Mouse (Mus musculus) embryonic facial prominence, embryonic 13.5 days (tissue): ENCODE data around the gene Eif4b. TPM values are rescaled to one million over a fixed set of nuclear protein-coding genes. Genes with fewer than 3 reads are reported as not detected.
A peak's percentile ranks its signal among the peaks of the same experiment; 100 is the strongest.

Experiments used
- ATAC-seq: fragments of 200-750 bp; cut with Nextera tagmentation; 2 replicates; pipeline ENCODE4 v1.8.0; 2017; ENCODE audit warnings: low read depth; ENCODE audit not compliant: insufficient number of reproducible peaks, insufficient read depth, low FRiP score, low TSS enrichment
- H3K27ac ChIP-seq: fragments of 300-500 bp; sonication (generic); 2 replicates; pipeline ENCODE4 v1.5.1; 2015; ENCODE audit warnings: moderate library complexity, mild to moderate bottlenecking, inconsistent platforms
- H3K27me3 ChIP-seq: fragments of 300-500 bp; sonication (generic); 2 replicates; pipeline ENCODE4 v1.6.1; 2015; ENCODE audit warnings: mild to moderate bottlenecking, inconsistent platforms
- H3K36me3 ChIP-seq: fragments of 300-500 bp; sonication (generic); 2 replicates; pipeline ENCODE4 v1.6.1; 2015; ENCODE audit warnings: mild to moderate bottlenecking, inconsistent platforms
- H3K4me1 ChIP-seq: fragments of 300-500 bp; sonication (generic); 2 replicates; pipeline ENCODE4 v1.6.1; 2015; ENCODE audit warnings: inconsistent platforms
- H3K4me2 ChIP-seq: fragments of 300-500 bp; sonication (generic); 2 replicates; pipeline ENCODE4 v1.6.1; 2015; ENCODE audit warnings: moderate library complexity, mild to moderate bottlenecking, inconsistent platforms
- H3K4me3 ChIP-seq: fragments of 300-500 bp; sonication (generic); 2 replicates; pipeline ENCODE4 v1.5.1; 2015; ENCODE audit warnings: mild to moderate bottlenecking, inconsistent platforms
- H3K9ac ChIP-seq: fragments of 300-500 bp; sonication (generic); 2 replicates; pipeline ENCODE4 v1.6.1; 2015; ENCODE audit warnings: mild to moderate bottlenecking, inconsistent platforms
- H3K9me3 ChIP-seq: fragments of 300-500 bp; sonication (generic); 2 replicates; pipeline ENCODE4 v1.6.1; 2016; ENCODE audit warnings: inconsistent platforms
- WGBS: fragments of 180-500 bp; shearing (Covaris S2); methylation state at CpG from one replicate; pipeline ENCODE4 v1.1.7; 2015; ENCODE audit warnings: mixed read lengths; 5-methylcytosine and 5-hydroxymethylcytosine counted together
- polyA plus RNA-seq: library from polyadenylated mRNA; unstranded; fragments of >200 nt; fragmentation: Nextera tagmentation; extraction: Ambion mirVana; gene quantifications from 2 replicates; pipeline ENCODE4 v1.2.1, GENCODE M21; 2015

Eif4b gene
- polyA plus RNA-seq, 1 experiment from 2014 or later = 120 TPM

DNA sequence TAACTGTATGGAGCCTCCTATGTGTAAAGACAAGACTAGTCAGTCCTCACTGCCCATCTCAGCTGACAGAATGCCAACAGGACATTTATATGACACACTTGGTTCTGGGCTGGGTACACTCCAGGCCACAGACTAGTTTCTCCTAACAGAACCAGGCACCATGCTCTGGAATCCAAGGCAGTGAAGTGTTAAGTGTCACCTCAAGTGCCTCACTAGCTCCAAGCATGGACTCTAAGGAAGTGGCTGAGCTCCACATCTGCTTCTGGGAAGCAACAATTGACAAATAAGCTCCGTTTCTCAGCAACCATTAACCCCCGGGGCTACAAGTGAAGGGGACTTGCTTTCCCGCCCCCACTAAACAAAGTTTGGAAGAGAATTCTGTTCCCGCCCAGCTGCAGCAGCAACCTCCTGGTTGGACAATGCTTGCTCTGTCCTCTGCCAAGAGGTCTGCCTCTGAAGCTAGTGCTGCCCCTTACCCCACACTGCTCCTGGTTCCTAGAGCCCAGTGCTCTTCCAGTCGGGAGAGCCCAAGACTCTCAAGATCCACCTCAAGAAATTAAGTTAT, 24.5 kb downstream of the Eif4b start:
- Histone ChIP-seq H3K27ac (peak overlapping the region; percentile 99), H3K4me2 (peak overlapping the region; percentile 81), H3K4me1 (peaks cover 53% of the 10 kb centered on the region), H3K27me3 (no peaks in the 10 kb centered on the region), H3K9ac (peak overlapping the region; percentile 81), H3K4me3 (peak overlapping the region; percentile 52), H3K9me3 (no peaks in the 10 kb centered on the region), H3K36me3 (peaks cover 46% of the 10 kb centered on the region)
- WGBS = 20% methylated on average over 5 of the region's 5 CpGs
- ATAC-seq = no peak

DNA sequence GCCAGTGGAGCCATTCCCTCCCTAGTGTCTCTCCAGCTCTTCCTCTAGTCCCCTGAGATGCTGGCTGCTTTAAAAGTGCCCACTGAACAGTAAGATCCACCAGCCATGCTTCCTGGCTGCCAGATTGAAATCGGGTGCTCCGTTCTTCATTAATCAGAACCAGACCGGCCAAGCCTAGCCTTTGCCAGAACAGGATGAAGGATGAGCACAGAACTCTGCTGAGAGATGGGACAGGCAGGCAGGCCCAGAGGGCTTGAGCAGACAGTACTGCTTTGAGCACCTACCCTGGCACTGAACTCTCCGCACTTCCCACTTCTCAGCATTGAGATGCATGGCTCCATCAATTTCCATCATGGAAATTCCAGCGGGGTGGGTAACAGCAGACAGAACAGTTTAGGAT, 25.7 kb downstream of the Eif4b start:
- 22% methylated on average over 5 of the region's 5 CpGs for WGBS
- Histone ChIP-seq H3K4me1 (peaks cover 65% of the 10 kb centered on the region), H3K4me3 (peak overlapping the region; percentile 52), H3K9ac (peak overlapping the region; percentile 81), H3K27ac (peak overlapping the region; percentile 99), H3K9me3 (no peaks in the 10 kb centered on the region), H3K36me3 (peaks cover 34% of the 10 kb centered on the region), H3K4me2 (peak overlapping the region; percentile 81), H3K27me3 (no peaks in the 10 kb centered on the region)
- no peak for ATAC-seq

DNA sequence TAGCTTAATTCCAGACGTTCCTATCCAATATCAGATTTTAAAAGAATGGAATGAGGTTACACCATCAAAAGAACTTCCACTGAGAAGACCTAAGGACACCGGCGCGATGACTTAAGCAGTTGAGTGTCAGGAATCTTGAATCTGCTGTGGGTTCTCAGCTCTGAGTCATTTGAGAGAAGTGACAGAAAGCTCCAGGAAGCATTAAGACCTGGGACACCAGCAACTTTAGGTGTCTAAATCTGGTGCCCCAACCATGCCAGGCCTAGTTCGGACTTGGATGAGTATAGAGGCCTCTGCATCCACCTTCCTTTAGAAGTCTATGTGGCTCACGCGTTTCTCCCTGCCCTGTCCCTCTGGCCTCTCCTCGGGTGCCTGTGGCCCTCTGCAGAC, 26.2 kb downstream of the Eif4b start:
- Histone ChIP-seq H3K36me3 (peaks cover 29% of the 10 kb centered on the region), H3K4me2 (peak overlapping the region; percentile 81), H3K27me3 (no peaks in the 10 kb centered on the region), H3K4me1 (peaks cover 70% of the 10 kb centered on the region), H3K27ac (peak overlapping the region; percentile 99), H3K9me3 (no peaks in the 10 kb centered on the region), H3K9ac (peak overlapping the region; percentile 81), H3K4me3 (peak overlapping the region; percentile 52)
- WGBS = 15% methylated on average over 8 of the region's 8 CpGs
- ATAC-seq = no peak

DNA sequence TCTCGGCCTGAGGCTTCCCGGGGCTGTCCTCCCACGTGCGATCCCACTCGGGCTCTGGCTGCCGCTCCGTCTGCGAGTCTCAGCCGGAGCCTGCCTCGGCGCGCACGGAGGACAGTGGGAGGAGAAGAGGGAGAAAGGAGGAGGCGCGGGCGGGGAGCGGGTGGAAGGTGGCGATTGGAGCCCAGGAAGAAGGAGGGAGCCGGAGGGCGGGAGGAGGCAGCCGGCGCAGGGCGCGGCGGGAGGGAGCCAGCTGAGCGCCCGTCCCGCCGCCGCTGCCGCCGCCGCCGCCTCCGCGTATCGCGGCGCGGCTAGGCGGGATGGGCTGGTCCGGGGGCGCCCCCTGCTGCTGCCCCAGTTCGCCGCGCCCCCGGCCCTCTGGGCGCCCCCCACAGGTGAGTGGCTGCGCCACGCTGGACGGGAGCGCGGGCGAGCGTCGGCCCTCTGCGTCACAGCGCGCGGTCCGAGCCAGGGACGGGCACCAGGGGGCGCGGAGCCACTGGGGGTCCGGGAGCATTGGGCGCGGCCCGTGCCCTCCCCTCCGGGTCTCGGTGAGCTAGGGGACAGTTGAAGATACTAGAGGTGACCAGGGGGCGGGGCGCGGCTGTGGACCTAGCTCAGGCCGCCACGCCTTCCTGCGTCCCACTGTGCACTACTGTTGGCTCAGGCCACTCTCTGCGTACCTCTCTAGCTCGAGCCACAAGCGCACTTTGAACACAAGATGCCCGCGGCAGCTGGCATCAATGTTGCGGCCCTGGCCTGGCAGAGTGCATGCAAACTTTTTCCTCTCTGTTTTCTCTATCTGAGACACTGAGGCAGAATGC, 26.8 kb downstream of the Eif4b start, which contains the start of gene Tns2:
Tns2 (plus strand) TSS at position 253 of the 821 bp plus-strand sequence.
- peak within 1 kb of the TSS; percentile 52 for H3K4me3 ChIP-seq

DNA sequence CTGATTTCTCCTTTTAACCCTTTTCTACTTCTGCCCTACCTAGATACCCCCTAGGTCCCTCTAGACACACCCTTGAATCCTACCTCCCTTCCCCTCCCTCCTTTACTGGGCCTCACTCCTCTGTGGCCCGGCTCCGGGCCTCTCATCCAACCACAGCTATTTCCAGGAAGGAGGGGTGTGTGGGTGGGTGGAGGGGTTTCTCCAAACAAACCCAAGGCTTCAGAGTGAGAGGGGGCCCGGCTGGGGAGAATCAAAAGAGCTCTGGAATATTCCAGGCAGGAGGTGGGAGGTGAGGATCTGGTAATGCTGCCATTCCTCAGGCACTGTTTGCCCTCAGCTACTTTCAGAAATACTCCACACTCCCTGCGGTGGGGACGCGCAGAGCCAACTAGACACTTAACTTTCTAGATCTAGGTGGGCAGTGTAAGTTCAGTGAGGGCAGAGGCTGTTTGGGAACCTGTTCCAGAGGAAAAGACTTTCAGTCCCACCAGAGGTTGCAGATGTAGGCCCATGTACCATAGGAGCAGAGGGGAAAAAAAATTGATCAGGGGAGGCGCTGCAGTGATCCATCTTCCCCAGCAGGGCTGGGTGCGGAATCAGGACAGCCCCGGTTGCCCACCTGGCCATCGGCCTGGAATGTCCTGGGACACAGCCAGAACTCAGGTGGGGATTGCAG, 27.6 kb downstream of the Eif4b start:
- H3K4me2 ChIP-seq = peak overlapping the region; percentile 81
- peak; percentile 59 for ATAC-seq
- peak overlapping the region; percentile 99 for H3K27ac ChIP-seq
- 12% methylated on average over 10 of the region's 10 CpGs for WGBS
- peaks cover 82% of the 10 kb centered on the region for H3K4me1 ChIP-seq
- H3K36me3 ChIP-seq = peaks cover 27% of the 10 kb centered on the region
- H3K27me3 ChIP-seq = peaks cover 5% of the 10 kb centered on the region
- H3K9me3 ChIP-seq = no peaks in the 10 kb centered on the region
- peak overlapping the region; percentile 81 for H3K9ac ChIP-seq
- H3K4me3 ChIP-seq = peak overlapping the region; percentile 52

More for the DNA sequence above, 26.8 kb downstream of the Eif4b start, which contains the start of gene Tns2:
- H3K27ac ChIP-seq = peak within 1 kb of the TSS; percentile 99
- peaks cover 74% of the 10 kb centered on the region for H3K4me1 ChIP-seq
- WGBS = under 1% methylated on average over 57 of the region's 82 CpGs
- H3K9me3 ChIP-seq = no peaks in the 10 kb centered on the region
- peak within 1 kb of the TSS; percentile 81 for H3K4me2 ChIP-seq
- peaks cover 27% of the 10 kb centered on the region for H3K36me3 ChIP-seq
- peak; percentile 69 for ATAC-seq
- peak within 1 kb of the TSS; percentile 81 for H3K9ac ChIP-seq
- no peaks in the 10 kb centered on the region for H3K27me3 ChIP-seq

DNA sequence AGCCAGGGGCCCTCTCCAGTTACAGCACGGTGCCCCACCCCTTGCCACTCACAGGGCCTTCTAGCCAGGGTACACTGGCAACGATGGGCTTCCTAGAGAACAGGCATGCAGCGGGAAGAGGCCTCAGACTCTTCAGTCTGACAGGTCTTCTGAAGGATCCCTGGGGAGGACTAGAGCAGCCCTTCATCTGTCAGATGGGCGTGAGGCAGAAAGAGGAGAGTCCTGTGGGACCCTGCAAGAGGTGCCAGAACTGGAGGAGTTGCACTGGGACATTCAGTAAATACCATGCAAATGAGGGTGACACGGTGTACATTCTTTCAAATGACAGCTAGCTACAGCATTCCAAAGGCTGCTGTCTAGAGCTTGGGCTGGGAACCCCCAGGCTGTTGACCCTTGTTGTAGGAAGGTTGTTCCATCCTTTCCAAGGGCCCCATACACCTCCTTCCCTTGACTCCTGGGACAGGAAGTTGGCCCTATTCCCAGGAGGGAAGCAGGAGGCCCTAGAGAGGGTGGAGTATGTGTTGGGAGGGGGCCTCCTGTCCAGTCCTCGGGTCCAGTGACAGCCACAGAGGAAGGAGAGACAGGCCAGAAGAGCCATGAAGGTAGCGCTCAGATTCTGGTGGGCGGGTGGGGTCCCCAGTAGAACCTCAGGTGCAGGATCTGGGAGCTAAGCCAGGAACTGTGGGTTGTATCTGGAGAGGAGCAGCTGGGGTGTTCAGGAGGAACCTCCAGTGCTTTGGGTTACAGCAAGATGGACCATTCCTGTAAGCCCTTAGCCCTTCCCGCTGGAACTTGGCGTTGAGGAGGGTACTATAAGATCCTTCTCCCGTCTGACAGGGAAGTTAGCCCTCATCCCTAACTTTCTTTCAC, 28.3 kb downstream of the Eif4b start:
- Histone ChIP-seq H3K9ac (peak overlapping the region; percentile 81), H3K4me3 (peak overlapping the region; percentile 52), H3K36me3 (peaks cover 30% of the 10 kb centered on the region), H3K27me3 (peaks cover 13% of the 10 kb centered on the region), H3K9me3 (no peaks in the 10 kb centered on the region), H3K27ac (peak overlapping the region; percentile 99), H3K4me1 (peaks cover 90% of the 10 kb centered on the region), H3K4me2 (peak overlapping the region; percentile 81)
- 24% methylated on average over 11 of the region's 11 CpGs for WGBS
- ATAC-seq = no peak

DNA sequence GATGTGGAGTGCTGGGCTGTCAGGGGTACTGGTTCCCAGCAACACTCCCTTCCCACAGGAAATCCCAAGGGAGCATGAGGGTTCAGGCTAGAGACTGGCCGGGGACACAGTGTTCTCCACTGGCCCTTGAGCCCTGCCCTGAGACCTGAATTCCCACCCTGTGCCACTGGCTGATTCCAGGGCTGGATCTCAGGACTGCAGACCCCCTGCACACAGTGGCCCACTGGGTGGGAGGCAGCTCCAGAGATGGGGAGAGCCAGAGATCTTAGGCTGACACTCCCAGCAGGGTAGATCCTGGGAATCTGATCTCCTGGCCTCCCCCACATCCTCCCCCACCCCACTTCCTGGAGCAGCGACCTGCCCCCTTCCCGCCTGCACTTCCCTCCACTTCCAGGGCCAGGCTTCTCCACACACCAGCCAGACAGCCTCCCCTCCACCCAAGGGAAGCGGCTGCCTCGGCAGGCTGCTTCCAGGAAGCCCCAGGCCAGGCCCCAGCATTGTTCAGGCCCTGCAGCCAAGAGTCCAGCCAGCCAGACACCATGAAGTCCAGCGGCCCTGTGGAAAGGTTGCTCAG, 29.1 kb downstream of the Eif4b start:
- 10% methylated on average over 6 of the region's 6 CpGs for WGBS
- ATAC-seq = no peak
- H3K27me3 ChIP-seq = peaks cover 13% of the 10 kb centered on the region
- peak overlapping the region; percentile 81 for H3K9ac ChIP-seq
- peak overlapping the region; percentile 52 for H3K4me3 ChIP-seq
- peaks cover 91% of the 10 kb centered on the region for H3K4me1 ChIP-seq
- no peaks in the 10 kb centered on the region for H3K9me3 ChIP-seq
- peak overlapping the region; percentile 81 for H3K4me2 ChIP-seq
- H3K36me3 ChIP-seq = peaks cover 31% of the 10 kb centered on the region
- H3K27ac ChIP-seq = peak overlapping the region; percentile 99

DNA sequence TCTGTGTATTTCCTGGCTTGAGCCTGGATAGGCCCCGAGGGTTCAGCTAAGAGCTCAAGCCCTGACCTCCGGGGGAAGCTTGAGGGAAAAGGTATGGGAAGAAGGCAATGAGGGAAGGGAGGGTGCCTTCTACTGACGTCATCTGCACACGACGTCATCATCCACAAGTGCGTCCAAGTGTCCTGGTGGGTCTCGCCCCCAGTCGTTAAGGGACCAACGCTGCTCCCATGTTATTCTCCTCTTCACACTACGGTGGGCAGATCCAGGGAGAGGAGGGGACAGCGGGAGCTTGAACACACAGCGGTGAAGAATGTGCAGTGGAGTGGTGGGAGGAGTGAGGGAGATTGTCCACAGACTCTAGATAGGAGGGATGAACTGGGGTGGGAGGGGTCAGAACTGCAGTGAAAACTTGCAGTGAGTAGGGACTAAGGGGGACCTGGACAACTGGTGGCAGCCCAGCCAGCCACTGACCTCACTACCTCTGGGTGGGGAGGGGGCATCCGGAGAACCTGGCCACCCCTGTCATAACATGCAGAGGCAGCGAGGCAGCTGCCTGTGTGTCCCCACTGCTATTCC, 29.9 kb downstream of the Eif4b start:
- WGBS = 5% methylated on average over 14 of the region's 14 CpGs
- Histone ChIP-seq H3K9me3 (no peaks in the 10 kb centered on the region), H3K4me2 (peak overlapping the region; percentile 81), H3K27me3 (peaks cover 13% of the 10 kb centered on the region), H3K27ac (peak overlapping the region; percentile 99), H3K9ac (peak overlapping the region; percentile 81), H3K4me1 (peaks cover 90% of the 10 kb centered on the region), H3K36me3 (peaks cover 34% of the 10 kb centered on the region), H3K4me3 (peak overlapping the region; percentile 52)
- ATAC-seq = no peak

DNA sequence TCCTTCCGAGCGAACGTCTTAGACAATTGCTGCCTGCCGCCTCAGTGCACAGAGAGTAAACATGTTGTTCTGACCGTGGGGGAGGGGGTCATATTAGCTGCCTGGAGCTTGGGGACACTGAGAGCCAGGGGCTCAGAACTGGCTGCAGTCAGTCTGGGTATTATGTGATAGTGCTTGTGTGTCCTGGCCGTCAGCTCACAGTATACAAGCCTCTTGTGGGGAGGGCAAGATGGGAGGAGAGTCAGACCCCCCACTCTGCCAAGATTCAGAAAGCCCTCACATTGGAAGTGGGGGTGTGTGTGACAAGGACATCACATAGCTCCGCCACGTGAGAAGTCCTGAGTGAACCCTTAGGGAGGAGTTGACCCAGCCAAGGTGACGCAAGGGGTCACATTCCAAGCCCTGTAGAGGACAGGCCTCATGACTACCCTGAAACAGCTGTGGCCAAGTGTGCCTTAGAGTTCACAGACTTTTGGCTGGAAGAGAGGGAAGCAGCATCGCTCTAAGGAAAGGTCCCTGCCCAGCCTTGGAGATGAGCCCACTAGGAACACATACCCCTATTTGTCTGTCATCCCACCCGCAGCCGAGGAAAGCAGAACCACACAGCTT, 30.5 kb downstream of the Eif4b start:
- Histone ChIP-seq H3K27me3 (peaks cover 13% of the 10 kb centered on the region), H3K9me3 (no peaks in the 10 kb centered on the region), H3K4me3 (peak overlapping the region; percentile 52), H3K4me1 (peaks cover 90% of the 10 kb centered on the region), H3K9ac (peak overlapping the region; percentile 81), H3K36me3 (peaks cover 40% of the 10 kb centered on the region), H3K4me2 (peak overlapping the region; percentile 81), H3K27ac (peak overlapping the region; percentile 99)
- WGBS = 14% methylated on average over 12 of the region's 12 CpGs
- no peak for ATAC-seq

DNA sequence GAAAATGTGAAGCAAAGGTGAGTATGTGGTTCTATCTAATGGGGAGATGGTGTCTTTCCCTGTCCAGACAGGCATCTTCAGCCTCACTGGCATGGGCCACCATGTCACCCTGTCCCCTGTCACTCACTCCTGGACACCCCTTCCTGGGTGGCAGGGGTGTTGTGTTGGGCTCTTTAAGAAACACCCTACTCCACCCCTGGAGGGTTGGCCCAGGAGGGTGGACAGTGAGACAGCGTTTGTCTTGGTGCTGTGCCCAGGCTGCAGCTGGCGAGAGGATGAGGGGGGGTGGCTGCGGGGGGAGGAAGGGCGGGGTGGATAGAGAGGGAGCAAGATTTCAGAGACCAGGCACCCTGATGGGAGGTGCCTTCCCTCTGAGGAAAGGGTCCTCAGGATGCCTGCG, 31.8 kb downstream of the Eif4b start:
- Histone ChIP-seq H3K4me3 (peak overlapping the region; percentile 4; the same call in 1 of the 2 replicates), H3K4me1 (peaks cover 87% of the 10 kb centered on the region), H3K36me3 (peaks cover 53% of the 10 kb centered on the region), H3K9ac (peak overlapping the region; percentile 36; the same call in 1 of the 2 replicates), H3K27me3 (peaks cover 13% of the 10 kb centered on the region), H3K4me2 (peak overlapping the region; percentile 52), H3K9me3 (no peaks in the 10 kb centered on the region), H3K27ac (peak overlapping the region; percentile 99)
- 67% methylated on average over 5 of the region's 5 CpGs for WGBS
- ATAC-seq = no peak
